Mouse (Mus musculus) heart, embryonic 15.5 days (tissue): Measurements from ENCODE around the gene Zfp790. TPM values are rescaled to one million over a fixed set of nuclear protein-coding genes. Genes with fewer than 3 reads are reported as not detected.

Experiments
- ATAC-seq: fragments of 200-750 bp; cut with Nextera tagmentation; replicated peaks from 2 replicates; pipeline ENCODE4 v1.8.0; 2017; ENCODE audit warnings: low read depth, moderate TSS enrichment; ENCODE audit not compliant: insufficient number of reproducible peaks, insufficient read depth, low FRiP score
- H3K27ac ChIP-seq: fragments of 300-500 bp; sonication (generic); 2 replicates; pipeline ENCODE4 v1.5.1; 2015; ENCODE audit warnings: mild to moderate bottlenecking, inconsistent platforms
- H3K27me3 ChIP-seq: fragments of 300-500 bp; sonication (generic); 2 replicates; pipeline ENCODE4 v1.6.1; 2015; ENCODE audit warnings: inconsistent platforms
- H3K36me3 ChIP-seq: fragments of 300-500 bp; sonication (generic); 2 replicates; pipeline ENCODE4 v1.6.1; 2015; ENCODE audit warnings: mild to moderate bottlenecking, inconsistent platforms
- H3K4me1 ChIP-seq: fragments of 300-500 bp; sonication (generic); replicated peaks from 2 replicates; pipeline ENCODE4 v1.6.1; 2015; ENCODE audit warnings: inconsistent platforms
- H3K4me2 ChIP-seq: fragments of 300-500 bp; sonication (generic); 2 replicates; pipeline ENCODE4 v1.6.1; 2015; ENCODE audit warnings: inconsistent platforms, mild to moderate bottlenecking, moderate library complexity
- H3K4me3 ChIP-seq: fragments of 300-500 bp; sonication (generic); 2 replicates; pipeline ENCODE4 v1.5.1; 2015; ENCODE audit warnings: mild to moderate bottlenecking, inconsistent platforms
- H3K9ac ChIP-seq: fragments of 300-500 bp; sonication (generic); 2 replicates; pipeline ENCODE4 v1.6.1; 2015; ENCODE audit warnings: mild to moderate bottlenecking, inconsistent platforms
- H3K9me3 ChIP-seq: fragments of 300-500 bp; sonication (generic); replicated peaks from 2 replicates; pipeline ENCODE4 v1.6.1; 2016; ENCODE audit warnings: inconsistent platforms
- WGBS: fragments of 180-500 bp; shearing (Covaris S2); methylation state at CpG from one replicate; pipeline ENCODE4 v1.1.7; 2015; ENCODE audit warnings: mixed read lengths; 5-methylcytosine and 5-hydroxymethylcytosine counted together
- polyA plus RNA-seq: library from polyadenylated mRNA; unstranded; fragments of >200 nt; fragmentation: Nextera tagmentation; extraction: Ambion mirVana; gene quantifications from 2 replicates; pipeline ENCODE4 v1.2.1, GENCODE M21; 2015

Gene Zfp790
- 10.8 and 10.9 TPM in 2 replicates for polyA plus RNA-seq

DNA sequence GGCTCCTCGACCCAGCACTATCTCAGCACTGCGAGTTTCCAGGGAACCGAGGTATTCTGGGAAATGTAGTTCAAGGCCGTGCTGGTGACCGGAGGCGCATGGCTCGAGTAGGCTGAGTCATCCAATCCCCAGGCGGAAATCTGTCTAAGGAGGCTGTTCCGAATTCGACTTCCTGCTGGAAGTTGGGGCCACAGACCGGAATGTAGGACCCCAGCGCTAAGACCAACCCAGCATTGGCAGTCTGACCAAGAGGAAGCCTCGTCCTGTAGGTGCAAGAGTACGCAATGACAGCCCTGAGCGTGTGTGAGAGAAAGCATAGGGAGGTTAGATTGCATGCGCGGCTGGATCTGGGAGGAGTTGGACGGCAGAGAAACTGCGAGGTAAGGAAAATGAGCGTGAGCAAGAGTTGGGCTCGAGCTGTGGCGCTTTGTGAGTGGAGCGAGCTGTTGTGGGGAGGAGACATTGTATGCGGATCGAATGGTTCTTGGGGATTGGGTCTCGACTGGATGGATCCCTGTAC lies at the start of gene Zfp790:
Gene Zfp790 (plus strand): TSS at position 205 of the 520 bp plus-strand sequence.
- H3K27ac ChIP-seq: peak within 1 kb of the TSS; percentile 89

DNA sequence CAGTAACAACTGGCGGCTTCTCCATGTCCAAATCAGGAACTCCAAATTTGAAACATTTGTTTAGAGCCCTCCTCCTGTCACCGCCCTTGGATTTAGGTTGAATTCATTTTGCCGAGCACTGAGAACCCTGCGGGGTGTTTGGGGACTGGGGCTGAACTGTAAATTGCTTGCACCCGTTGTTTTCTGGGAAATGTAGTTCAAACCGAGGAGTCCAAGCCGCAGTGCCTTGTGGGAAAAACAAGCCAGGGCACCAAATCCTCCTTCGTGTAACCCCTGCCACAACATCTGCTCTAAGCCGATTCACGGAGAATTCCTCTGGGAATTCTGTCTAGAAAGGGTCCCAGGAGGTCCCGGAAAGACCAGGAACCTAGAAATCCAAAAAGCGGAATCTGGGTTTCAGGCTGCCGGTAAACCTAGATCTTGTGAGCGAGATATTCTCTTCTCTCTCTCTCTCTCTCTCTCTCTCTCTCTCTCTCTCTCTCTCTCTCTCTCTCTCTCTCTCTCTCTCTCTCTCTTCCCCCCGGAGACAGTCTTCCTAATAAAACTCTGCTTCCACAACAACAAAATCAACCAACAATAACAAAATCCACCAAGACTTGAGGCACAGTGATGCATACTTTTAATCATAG lies 48.7 kb upstream of the Zfp790 start:
- Histone ChIP-seq H3K9me3 (no peaks in the 10 kb centered on the region), H3K27me3 (no peaks in the 10 kb centered on the region), H3K4me3 (peak overlapping the region; percentile 76), H3K36me3 (peaks cover 3% of the 10 kb centered on the region), H3K27ac (peak overlapping the region; percentile 91), H3K4me1 (peaks cover 14% of the 10 kb centered on the region), H3K4me2 (peak overlapping the region; percentile 78), H3K9ac (peak overlapping the region; percentile 63)
- under 1% methylated on average over 15 of the region's 15 CpGs for whole genome bisulfite sequencing
- 0 out of 2 replicates have a peak, but pooled peaks have one; percentile 33 for ATAC-seq

More for the DNA sequence above, at the start of gene Zfp790:
- Histone ChIP-seq H3K4me3 (peak within 1 kb of the TSS; percentile 72), H3K4me1 (peaks cover 24% of the 10 kb centered on the region), H3K27me3 (no peaks in the 10 kb centered on the region), H3K9me3 (no peaks in the 10 kb centered on the region), H3K9ac (peak within 1 kb of the TSS; percentile 72), H3K36me3 (no peaks in the 10 kb centered on the region), H3K4me2 (peak within 1 kb of the TSS; percentile 86)
- under 1% methylated on average over 26 of the region's 26 CpGs for WGBS
- ATAC-seq: peak; percentile 95

DNA sequence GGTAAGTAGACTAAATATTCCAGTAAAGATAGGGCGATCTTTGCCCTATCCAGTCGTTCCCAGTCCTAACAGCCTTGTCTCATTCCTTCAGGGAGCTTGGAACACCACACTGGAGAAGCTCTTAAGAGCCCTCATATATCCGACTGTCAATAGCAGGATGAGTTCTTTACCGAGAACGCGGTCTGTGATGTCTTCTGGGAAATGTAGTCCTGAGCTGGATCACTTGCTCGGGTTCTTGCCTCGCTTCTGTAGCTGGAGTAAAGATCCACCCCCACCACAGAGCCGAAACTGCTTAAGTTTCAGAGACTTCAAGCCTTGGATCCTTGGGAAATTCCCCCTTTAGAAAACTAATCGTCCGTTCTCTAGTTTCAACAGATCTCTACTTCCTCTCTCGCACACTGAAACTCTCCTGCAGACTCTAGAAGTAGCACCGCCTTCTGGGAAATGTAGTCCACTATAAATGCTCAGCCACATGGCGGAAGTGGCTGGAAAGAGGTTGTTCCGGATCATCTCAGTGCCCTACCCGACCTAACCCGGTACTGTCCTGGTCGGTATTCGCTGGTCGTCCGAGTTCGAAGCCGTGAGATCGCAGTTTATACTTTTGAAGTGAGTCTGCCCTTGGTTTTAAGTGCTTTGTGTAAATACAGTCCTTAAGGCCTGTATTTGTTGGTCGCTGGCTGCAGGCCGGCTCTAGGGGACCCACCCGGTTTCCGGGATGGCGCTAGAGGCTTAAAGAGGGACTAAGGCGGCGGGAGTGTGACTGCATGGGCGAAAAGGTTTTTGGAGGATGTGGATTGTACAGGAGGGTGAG lies 47.6 kb upstream of the Zfp790 start, which contains the start of gene Zfp84:
Gene Zfp84 (plus strand): TSS at position 463 of the 811 bp plus-strand sequence.
- Histone ChIP-seq H3K27ac (peak within 1 kb of the TSS; percentile 91), H3K4me1 (peaks cover 16% of the 10 kb centered on the region), H3K36me3 (peaks cover 7% of the 10 kb centered on the region), H3K4me2 (peak within 1 kb of the TSS; percentile 78), H3K27me3 (no peaks in the 10 kb centered on the region), H3K9ac (peak within 1 kb of the TSS; percentile 67), H3K4me3 (peak within 1 kb of the TSS; percentile 76), H3K9me3 (no peaks in the 10 kb centered on the region)
- WGBS: under 1% methylated on average over 32 of the region's 32 CpGs
- ATAC-seq: peak; percentile 93

DNA sequence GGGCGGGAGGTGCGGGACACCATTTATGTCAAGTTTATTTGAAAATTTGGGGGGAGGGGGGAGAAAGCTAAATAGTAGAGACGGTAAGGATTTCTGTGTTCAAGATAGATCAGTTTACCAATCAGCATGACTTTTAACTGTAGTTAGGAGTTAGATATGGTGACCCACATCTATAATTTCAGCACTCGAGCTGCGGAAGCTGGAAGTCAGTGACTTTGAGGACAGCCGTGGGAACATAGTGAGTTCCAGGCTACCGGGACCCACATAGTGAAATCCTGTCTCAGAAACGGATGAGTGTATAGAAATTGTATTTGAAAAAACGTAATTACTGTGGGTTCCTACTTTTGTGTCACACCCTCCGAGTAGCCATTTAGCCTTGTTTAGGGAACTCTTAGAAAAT lies 46.9 kb upstream of the Zfp790 start:
- 6% methylated on average over 10 of the region's 10 CpGs for WGBS
- no peak for ATAC-seq
- peak overlapping the region; percentile 91 for H3K27ac ChIP-seq

DNA sequence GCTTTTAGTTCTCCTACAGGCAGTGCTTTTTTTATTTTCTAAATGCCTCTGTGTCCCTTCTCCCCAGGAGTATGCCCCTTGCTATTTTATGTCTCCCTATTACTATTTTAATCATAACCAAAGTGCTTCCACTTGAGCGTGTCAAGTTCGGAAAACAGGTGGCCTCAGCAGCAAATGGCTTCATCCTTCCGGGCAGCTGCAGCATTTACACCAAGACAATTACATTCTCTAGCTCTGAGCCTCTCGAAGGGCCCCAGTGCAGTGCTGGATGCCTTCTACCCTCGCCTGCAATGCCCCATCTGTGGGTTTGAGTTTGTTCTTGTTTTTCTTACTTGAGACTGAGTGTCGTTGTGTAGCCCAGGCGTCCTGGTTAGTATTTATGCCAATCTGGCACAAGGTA lies 42.4 kb upstream of the Zfp790 start:
- 69% methylated on average over 7 of the region's 7 CpGs for WGBS
- Histone ChIP-seq H3K4me3 (no peak overlapping the region), H3K4me1 (peaks cover 11% of the 10 kb centered on the region), H3K27me3 (no peaks in the 10 kb centered on the region), H3K4me2 (no peak overlapping the region), H3K27ac (peak overlapping the region; percentile 46), H3K36me3 (peaks cover 52% of the 10 kb centered on the region), H3K9me3 (no peaks in the 10 kb centered on the region), H3K9ac (no peak overlapping the region)
- ATAC-seq: no peak

More for the DNA sequence above, 46.9 kb upstream of the Zfp790 start:
- no peaks in the 10 kb centered on the region for H3K9me3 ChIP-seq
- peak overlapping the region; percentile 67 for H3K9ac ChIP-seq
- H3K4me1 ChIP-seq: peaks cover 19% of the 10 kb centered on the region
- H3K4me2 ChIP-seq: peak overlapping the region; percentile 78
- H3K4me3 ChIP-seq: peak overlapping the region; percentile 76
- peaks cover 10% of the 10 kb centered on the region for H3K36me3 ChIP-seq
- no peaks in the 10 kb centered on the region for H3K27me3 ChIP-seq

DNA sequence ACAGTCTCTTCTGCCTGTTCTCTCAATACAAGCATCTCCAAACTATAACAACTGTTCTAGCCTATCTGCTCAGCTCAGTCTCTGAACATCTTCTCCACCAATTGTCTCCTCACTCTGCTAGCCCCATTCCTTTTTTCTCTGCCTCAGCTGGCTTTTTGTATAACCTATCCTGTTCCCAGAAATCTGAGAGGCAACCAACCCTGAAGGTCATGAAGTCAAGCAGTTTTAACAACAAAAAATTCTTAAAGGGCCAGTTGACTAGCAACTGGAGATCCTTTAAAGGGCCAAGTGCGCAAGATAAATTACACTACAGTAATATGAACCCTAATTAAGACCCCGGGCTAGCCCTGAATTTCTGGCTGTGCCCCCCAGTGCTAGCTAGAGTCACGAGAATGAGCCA lies 41.5 kb upstream of the Zfp790 start:
- Histone ChIP-seq H3K4me3 (no peak overlapping the region), H3K27me3 (no peaks in the 10 kb centered on the region), H3K4me1 (peaks cover 7% of the 10 kb centered on the region), H3K4me2 (no peak overlapping the region), H3K27ac (no peak overlapping the region), H3K36me3 (peaks cover 59% of the 10 kb centered on the region), H3K9me3 (no peaks in the 10 kb centered on the region), H3K9ac (no peak overlapping the region)
- no peak for ATAC-seq
- WGBS: 93% methylated on average over 3 of the region's 3 CpGs

DNA sequence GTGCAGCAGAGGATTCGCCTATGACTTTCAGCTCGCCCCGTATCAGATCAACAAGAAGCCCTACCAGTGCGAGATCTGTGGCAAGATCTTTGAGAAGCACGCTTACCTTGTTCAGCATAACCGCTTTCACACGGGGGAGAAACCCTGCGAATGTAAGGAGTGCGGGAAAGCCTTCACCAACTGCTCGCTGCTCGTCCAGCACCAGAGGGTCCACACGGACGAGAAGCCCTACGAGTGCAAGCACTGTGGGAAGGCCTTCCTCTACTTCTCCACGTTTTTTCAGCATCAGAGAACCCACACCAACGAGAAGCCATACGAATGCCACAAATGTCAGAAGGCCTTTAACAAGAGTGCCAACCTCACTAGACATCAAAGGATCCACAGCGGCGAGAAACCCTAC lies 39.3 kb upstream of the Zfp790 start:
- Histone ChIP-seq H3K27me3 (no peaks in the 10 kb centered on the region), H3K9me3 (no peaks in the 10 kb centered on the region), H3K4me3 (no peak overlapping the region), H3K36me3 (peaks cover 55% of the 10 kb centered on the region), H3K27ac (no peak overlapping the region), H3K9ac (no peak overlapping the region), H3K4me1 (0 out of 2 replicates have a peak, but pooled peaks cover 4% of the 10 kb centered on the region), H3K4me2 (no peak overlapping the region)
- no peak for ATAC-seq
- 96% methylated on average over 19 of the region's 19 CpGs for WGBS

DNA sequence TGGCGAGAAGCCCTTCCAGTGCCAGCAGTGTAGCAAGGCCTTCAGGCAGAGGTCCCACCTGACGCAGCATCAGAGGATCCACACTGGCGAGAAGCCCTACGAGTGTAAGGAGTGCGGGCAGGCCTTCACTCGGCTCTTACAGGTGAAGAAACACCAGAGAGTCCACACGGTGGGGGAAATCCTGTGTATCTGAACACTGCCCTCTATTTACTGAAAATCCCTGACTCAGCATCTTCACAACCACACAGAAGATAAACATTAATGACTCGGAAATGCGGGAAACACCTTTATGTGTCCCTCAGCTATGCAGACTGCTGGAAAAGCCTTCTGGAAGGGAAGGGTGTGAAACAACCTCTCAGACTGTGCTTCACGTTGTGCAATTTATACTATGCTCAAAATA lies 38.5 kb upstream of the Zfp790 start:
- Histone ChIP-seq H3K4me3 (no peak overlapping the region), H3K4me1 (0 out of 2 replicates have a peak, but pooled peaks cover 4% of the 10 kb centered on the region), H3K9me3 (no peaks in the 10 kb centered on the region), H3K27ac (no peak overlapping the region), H3K36me3 (peaks cover 55% of the 10 kb centered on the region), H3K4me2 (no peak overlapping the region), H3K27me3 (no peaks in the 10 kb centered on the region), H3K9ac (no peak overlapping the region)
- no peak for ATAC-seq
- 94% methylated on average over 10 of the region's 10 CpGs for WGBS

DNA sequence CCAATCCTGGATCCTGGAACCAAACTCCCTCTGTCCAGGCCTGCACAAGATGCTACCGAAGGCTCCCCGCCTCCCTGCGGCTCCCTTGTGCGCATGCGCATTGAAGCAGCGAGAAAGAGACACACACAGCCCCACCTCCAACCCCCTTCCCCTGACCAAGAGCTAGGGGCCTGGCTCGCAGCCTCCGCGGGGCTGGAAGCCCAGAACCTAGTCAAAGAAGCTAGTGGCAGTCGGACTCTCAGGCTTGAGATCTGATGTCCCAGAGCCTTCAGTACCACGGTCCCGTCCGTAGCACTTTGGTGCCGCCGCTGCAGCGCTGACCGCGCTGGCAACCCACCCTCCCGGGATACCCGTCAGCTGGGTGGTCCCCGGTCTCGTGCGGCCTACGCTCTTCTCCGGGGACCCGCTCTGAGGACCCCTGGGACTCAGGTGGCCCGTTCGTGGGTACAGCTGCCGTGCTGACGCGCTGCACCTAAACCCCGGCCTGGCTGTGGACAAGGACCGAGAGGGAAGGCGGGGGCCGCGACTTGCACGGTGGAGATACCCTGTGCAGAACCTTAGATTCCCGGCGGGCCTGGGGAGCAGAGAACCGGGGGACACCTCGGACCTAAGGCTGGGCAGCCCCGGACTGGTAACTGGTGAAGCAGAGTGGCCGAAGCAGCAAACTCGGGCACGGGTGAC lies 31.9 kb upstream of the Zfp790 start, which contains the start of gene Zfp30:
Gene Zfp30 (plus strand): TSS at position 128 of the 681 bp plus-strand sequence.
- Histone ChIP-seq H3K27ac (peak within 1 kb of the TSS; percentile 90), H3K4me3 (peak within 1 kb of the TSS; percentile 72), H3K4me1 (peaks cover 11% of the 10 kb centered on the region), H3K9me3 (no peaks in the 10 kb centered on the region), H3K27me3 (no peaks in the 10 kb centered on the region), H3K4me2 (peak within 1 kb of the TSS; percentile 70), H3K9ac (peak within 1 kb of the TSS; percentile 78), H3K36me3 (peaks cover 15% of the 10 kb centered on the region)
- peak; percentile 94 for ATAC-seq
- under 1% methylated on average over 45 of the region's 45 CpGs for WGBS

DNA sequence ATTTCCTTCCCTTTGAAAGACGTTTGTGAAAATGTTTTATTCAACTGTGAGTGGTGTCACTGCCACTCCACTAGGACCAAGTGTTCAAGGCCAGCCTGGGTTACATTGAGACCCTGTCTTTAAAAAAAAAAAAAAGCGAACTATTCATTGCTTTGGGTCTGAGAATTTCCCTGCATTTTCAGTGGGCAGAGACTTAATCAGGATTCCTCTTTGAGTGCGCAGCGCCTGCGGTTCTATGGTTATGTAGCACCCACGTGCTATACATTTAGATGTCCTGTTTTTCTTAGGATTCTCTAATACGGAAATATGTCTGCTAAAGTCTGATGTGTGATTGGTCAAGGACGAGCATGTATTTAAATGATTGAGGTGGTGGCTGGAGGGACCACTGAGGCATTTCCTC lies 30.9 kb upstream of the Zfp790 start:
- H3K27me3 ChIP-seq: no peaks in the 10 kb centered on the region
- peak overlapping the region; percentile 72 for H3K4me3 ChIP-seq
- 51% methylated on average over 8 of the region's 8 CpGs for WGBS
- no peaks in the 10 kb centered on the region for H3K9me3 ChIP-seq
- 0 out of 2 replicates have a peak overlapping the region, but pooled peaks have one; percentile 11 for H3K9ac ChIP-seq
- H3K4me1 ChIP-seq: peaks cover 11% of the 10 kb centered on the region
- H3K4me2 ChIP-seq: peak overlapping the region; percentile 70
- peaks cover 23% of the 10 kb centered on the region for H3K36me3 ChIP-seq
- no peak overlapping the region for H3K27ac ChIP-seq
- ATAC-seq: no peak

DNA sequence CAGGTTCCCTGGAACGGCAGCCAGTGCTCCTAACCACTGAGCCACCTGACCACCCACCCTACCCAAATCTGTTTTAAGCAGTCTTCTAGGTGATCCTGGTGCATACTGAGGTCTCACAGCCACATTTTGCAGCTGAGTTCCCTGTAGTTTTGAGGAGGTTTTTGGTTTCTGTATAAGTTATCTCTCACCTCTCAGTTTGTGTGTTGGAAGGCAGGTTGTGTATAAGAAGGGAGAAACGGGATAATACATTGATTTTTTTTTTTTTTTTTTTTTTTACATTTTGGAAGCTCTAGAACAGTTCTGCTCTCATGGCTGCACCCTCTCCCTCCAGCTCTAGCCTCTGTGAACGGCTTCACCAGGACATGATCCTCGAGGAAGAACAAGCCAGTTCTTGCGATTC lies 30.0 kb upstream of the Zfp790 start:
- WGBS: 70% methylated on average over 5 of the region's 5 CpGs
- no peaks in the 10 kb centered on the region for H3K9me3 ChIP-seq
- H3K9ac ChIP-seq: peak overlapping the region; percentile 11; the same call in 1 of the 2 replicates
- H3K27me3 ChIP-seq: no peaks in the 10 kb centered on the region
- peak overlapping the region; percentile 72 for H3K4me3 ChIP-seq
- peaks cover 32% of the 10 kb centered on the region for H3K36me3 ChIP-seq
- peak overlapping the region; percentile 70 for H3K4me2 ChIP-seq
- ATAC-seq: no peak
- no peak overlapping the region for H3K27ac ChIP-seq
- peaks cover 11% of the 10 kb centered on the region for H3K4me1 ChIP-seq
